Mouse (Mus musculus) embryonic facial prominence, embryonic 12.5 days (tissue): Measurements from ENCODE around the gene Yars2. TPM values are rescaled to one million over a fixed set of nuclear protein-coding genes. Genes with fewer than 3 reads are reported as not detected.

Source experiments
- ATAC-seq: fragments of 200-750 bp; cut with Nextera tagmentation; 2 replicates; pipeline ENCODE4 v1.8.0; 2017; ENCODE audit not compliant: insufficient number of reproducible peaks, insufficient read depth, low FRiP score, low TSS enrichment
- H3K27ac ChIP-seq: fragments of 300-500 bp; sonication (generic); 2 replicates; pipeline ENCODE4 v1.5.1; 2016; ENCODE audit warnings: mild to moderate bottlenecking
- H3K27me3 ChIP-seq: fragments of 300-500 bp; sonication (generic); 2 replicates; pipeline ENCODE4 v1.6.1; 2016; ENCODE audit warnings: mild to moderate bottlenecking, moderate library complexity
- H3K36me3 ChIP-seq: fragments of 300-500 bp; sonication (generic); 2 replicates; pipeline ENCODE4 v1.6.1; 2016; ENCODE audit warnings: mild to moderate bottlenecking
- H3K4me1 ChIP-seq: fragments of 300-500 bp; sonication (generic); 2 replicates; pipeline ENCODE4 v1.6.1; 2016
- H3K4me2 ChIP-seq: fragments of 300-500 bp; sonication (generic); replicated peaks from 2 replicates; pipeline ENCODE4 v1.6.1; 2016; ENCODE audit warnings: mild to moderate bottlenecking, moderate library complexity
- H3K4me3 ChIP-seq: fragments of 300-500 bp; sonication (generic); 2 replicates; pipeline ENCODE4 v1.5.1; 2016; ENCODE audit warnings: mild to moderate bottlenecking
- H3K9ac ChIP-seq: fragments of 300-500 bp; sonication (generic); 2 replicates; pipeline ENCODE4 v1.6.1; 2016; ENCODE audit warnings: mild to moderate bottlenecking, moderate library complexity
- H3K9me3 ChIP-seq: fragments of 300-500 bp; sonication (generic); 2 replicates; pipeline ENCODE4 v1.6.1; 2016; ENCODE audit warnings: mild to moderate bottlenecking, moderate library complexity
- WGBS: fragments of 180-500 bp; shearing (Covaris S2); methylation state at CpG from one replicate; pipeline ENCODE4 v1.1.7; 2016; 5-methylcytosine and 5-hydroxymethylcytosine counted together
- polyA plus RNA-seq: library from polyadenylated mRNA; unstranded; fragments of >200 nt; fragmentation: Nextera tagmentation; extraction: Ambion mirVana; gene quantifications from 2 replicates; pipeline ENCODE4 v1.2.1, GENCODE M21; 2016

The Yars2 gene
- polyA plus RNA-seq, result 47.8 and 50.4 TPM in 2 replicates

DNA sequence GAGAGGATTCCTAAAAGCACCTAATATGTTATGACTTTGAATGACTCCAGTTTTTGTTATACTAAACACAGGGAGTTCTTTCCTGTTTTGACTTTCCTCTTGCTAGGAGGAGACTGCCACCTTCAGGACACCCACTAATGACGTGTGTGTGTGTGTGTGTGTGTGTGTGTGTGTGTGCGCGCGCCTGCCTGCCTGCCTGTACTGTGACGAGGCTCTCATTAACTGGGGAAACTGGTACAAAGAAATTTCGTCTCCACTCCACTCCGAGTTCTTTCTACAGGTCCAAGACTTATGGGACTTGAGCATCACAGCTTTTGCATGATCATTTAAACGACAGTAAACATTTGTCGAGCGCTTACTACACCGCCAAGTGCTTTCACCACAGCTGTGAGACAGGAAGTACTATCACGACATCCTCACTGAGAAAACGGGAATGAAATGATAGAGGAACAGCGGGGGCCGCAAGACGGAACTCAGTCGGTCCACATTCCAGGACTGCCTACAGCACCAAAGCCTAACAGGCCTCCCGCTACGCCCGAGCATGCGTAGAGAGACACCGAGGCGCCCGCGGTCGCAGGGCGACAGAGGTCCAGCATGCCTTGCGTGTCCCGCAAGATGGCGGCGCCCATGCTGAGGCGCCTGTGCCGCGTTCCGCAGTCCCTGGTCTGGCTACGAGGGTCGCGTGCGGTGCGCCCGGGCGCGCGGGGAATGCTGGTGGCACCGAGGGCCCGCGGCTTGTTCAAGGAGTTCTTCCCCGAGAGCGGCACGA lies at the start of gene Yars2:
Yars2 (plus strand) TSS at position 597 of the 769 bp plus-strand sequence.
- peaks cover 14% of the 10 kb centered on the region for H3K4me1 ChIP-seq
- H3K27ac ChIP-seq, result peak within 1 kb of the TSS; percentile 95
- peak within 1 kb of the TSS; percentile 72 for H3K4me2 ChIP-seq
- no peaks in the 10 kb centered on the region for H3K9me3 ChIP-seq
- peak within 1 kb of the TSS; percentile 90 for H3K4me3 ChIP-seq
- peak within 1 kb of the TSS; percentile 86 for H3K9ac ChIP-seq
- peak; percentile 99 for ATAC-seq
- under 1% methylated on average over 50 of the region's 50 CpGs for WGBS
- H3K36me3 ChIP-seq, result peaks cover 11% of the 10 kb centered on the region
- H3K27me3 ChIP-seq, result no peaks in the 10 kb centered on the region

DNA sequence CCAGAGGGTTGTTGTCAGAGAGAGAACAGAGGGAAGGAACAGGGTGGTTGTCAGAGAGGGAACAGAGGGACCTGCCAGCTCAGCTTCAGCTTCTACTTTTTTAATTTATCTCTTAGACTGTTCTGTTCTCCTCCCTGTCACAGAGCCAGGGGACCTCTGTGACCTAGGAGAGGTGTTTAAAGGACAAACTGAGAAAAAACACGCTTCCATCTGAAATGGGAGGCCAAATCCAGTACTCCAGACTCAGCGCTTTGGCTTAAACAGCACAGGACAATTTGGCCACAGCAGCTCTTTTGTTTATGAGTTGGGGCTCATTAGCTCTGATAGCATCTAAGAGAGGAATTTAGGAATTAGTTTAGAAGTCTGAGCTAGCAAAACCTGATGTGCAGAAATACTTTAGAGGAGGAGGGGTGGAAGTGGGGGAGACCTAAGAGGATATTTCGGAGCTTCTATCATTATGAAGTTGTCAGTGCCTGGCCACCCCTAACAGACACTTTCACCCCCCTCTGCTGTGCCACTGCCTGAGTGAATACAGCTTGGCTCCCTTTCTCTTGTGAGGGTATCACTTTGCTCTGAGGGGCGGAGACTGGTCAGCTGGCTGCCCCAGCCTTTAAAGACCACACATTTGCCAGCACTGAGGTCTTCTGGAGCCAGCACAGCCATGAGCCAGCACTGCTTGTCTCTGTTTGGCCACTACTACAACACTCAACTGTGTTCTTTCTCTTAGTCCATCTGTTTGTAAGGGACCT lies 49.3 kb upstream of the Yars2 start:
- no peaks in the 10 kb centered on the region for H3K27me3 ChIP-seq
- H3K4me1 ChIP-seq, result no peaks in the 10 kb centered on the region
- H3K4me2 ChIP-seq, result no peak overlapping the region
- WGBS, result 32% methylated on average over 4 of the region's 4 CpGs
- H3K4me3 ChIP-seq, result no peak overlapping the region
- H3K27ac ChIP-seq, result no peak overlapping the region
- peak; percentile 56; the same call in 1 of the 2 replicates for ATAC-seq
- no peak overlapping the region for H3K9ac ChIP-seq
- no peaks in the 10 kb centered on the region for H3K9me3 ChIP-seq
- H3K36me3 ChIP-seq, result no peaks in the 10 kb centered on the region

DNA sequence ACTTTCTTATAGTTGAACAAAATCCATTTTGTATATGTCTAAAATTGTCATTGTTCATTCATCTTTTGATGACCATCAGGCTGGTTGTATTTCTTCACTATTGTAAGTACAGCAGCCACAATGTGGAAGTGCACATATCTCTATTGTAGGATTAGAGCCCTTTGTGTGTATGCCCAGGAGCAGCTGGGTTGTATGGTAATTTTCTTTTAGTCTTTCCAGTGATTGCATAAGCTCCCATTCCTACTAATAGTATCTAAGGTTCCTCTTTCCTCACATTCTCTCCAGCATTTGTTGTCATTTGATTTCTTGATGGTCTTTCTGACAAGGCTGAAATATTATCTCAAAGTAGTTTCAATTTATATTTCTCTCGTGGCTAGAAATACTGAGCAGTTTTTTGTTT lies 47.5 kb upstream of the Yars2 start:
- no peak overlapping the region for H3K4me2 ChIP-seq
- H3K4me3 ChIP-seq, result no peak overlapping the region
- no peaks in the 10 kb centered on the region for H3K36me3 ChIP-seq
- H3K4me1 ChIP-seq, result no peaks in the 10 kb centered on the region
- no peak for ATAC-seq
- H3K27ac ChIP-seq, result no peak overlapping the region
- H3K9ac ChIP-seq, result no peak overlapping the region
- H3K9me3 ChIP-seq, result no peaks in the 10 kb centered on the region
- H3K27me3 ChIP-seq, result no peaks in the 10 kb centered on the region
- WGBS, result 63% methylated on average over 1 of the region's 1 CpGs

DNA sequence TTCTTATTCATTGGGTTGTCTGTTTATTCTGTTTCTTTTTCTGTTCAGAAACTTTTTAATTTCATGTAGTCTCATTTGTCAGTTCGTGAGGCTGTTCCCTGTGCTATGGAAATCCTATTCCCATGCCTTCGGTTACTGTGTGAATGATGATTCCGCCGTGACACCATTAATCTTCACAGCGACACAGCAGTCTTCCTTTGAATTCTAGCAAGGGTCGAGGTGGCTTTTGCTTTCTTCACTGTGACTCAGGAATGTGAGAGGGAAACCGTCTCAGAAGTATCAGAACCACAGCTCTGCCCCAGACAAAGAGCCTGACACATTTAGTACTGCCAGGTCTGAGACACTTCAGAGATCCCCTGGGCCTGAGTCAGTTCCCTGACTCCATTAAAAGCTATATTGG lies 46.9 kb upstream of the Yars2 start:
- Histone ChIP-seq H3K27me3 (no peaks in the 10 kb centered on the region), H3K4me3 (no peak overlapping the region), H3K4me2 (no peak overlapping the region), H3K27ac (no peak overlapping the region), H3K36me3 (no peaks in the 10 kb centered on the region), H3K9me3 (no peaks in the 10 kb centered on the region), H3K9ac (no peak overlapping the region), H3K4me1 (no peaks in the 10 kb centered on the region)
- no peak for ATAC-seq
- 79% methylated on average over 7 of the region's 7 CpGs for WGBS

DNA sequence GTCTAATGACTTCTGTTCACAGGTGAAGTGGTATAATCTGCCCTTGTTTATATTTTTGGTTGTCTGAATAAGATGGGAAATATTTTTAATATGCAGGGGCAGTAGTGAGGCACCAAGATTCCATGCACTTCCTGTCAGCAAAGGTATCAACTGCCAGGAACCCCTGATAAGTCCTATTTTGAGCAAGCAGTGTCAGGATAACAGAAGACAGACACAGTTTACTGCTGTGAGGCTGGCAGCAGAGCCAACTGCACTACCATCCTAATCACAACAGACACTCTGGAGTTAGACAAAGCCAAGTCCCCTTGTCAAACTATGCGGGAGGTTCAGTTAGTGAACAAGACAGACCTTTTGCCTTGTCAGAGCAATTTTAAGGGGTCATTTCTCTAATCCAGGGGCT lies 46.1 kb upstream of the Yars2 start:
- Histone ChIP-seq H3K27me3 (no peaks in the 10 kb centered on the region), H3K9ac (no peak overlapping the region), H3K27ac (no peak overlapping the region), H3K36me3 (no peaks in the 10 kb centered on the region), H3K4me1 (no peaks in the 10 kb centered on the region), H3K4me2 (no peak overlapping the region), H3K4me3 (no peak overlapping the region), H3K9me3 (no peaks in the 10 kb centered on the region)
- no peak for ATAC-seq
- WGBS, result 65% methylated on average over 1 of the region's 1 CpGs

DNA sequence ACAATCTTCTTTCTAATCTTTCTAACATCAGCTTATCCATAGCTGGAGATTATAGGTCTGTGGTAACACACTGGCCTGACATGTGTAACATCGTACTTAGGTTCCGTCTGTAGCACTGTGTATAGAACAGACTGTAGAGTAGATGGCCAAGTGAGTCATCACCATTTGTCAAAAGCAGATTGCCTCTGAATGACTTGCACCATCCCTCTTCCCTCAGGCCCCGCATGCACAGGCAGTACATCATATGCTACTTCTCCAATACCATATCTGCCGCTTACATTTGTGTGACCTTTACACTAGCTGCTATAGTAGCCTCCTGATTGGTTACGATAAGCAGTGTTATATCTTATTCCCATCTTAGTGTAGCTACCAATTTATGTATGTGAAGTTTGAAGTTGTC lies 41.9 kb upstream of the Yars2 start:
- Histone ChIP-seq H3K27me3 (no peaks in the 10 kb centered on the region), H3K9me3 (no peaks in the 10 kb centered on the region), H3K4me1 (no peaks in the 10 kb centered on the region), H3K36me3 (no peaks in the 10 kb centered on the region), H3K9ac (no peak overlapping the region), H3K4me3 (no peak overlapping the region), H3K27ac (no peak overlapping the region), H3K4me2 (no peak overlapping the region)
- WGBS, result 95% methylated on average over 5 of the region's 5 CpGs
- no peak for ATAC-seq

DNA sequence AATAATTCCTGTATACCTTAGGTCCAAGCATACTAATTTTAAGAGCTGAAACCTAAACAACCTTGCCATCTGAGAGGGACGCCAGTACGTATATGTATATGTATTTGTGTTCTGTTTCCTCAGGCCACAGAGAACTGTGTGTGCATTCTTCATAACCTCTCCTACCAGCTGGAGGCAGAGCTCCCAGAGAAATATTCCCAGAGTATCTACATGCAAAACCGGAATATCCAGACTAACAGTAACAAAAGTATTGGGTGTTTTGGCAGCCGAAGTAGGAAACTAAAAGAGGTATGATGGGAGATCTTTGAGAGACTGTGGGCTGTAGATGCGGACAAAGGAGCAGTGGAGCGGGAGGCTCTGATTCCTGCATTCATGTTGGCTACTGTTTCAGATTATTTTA lies 41.3 kb upstream of the Yars2 start:
- Histone ChIP-seq H3K27me3 (no peaks in the 10 kb centered on the region), H3K4me2 (no peak overlapping the region), H3K9ac (no peak overlapping the region), H3K9me3 (no peaks in the 10 kb centered on the region), H3K4me1 (no peaks in the 10 kb centered on the region), H3K4me3 (no peak overlapping the region), H3K36me3 (no peaks in the 10 kb centered on the region), H3K27ac (no peak overlapping the region)
- ATAC-seq, result no peak
- 87% methylated on average over 6 of the region's 6 CpGs for WGBS

DNA sequence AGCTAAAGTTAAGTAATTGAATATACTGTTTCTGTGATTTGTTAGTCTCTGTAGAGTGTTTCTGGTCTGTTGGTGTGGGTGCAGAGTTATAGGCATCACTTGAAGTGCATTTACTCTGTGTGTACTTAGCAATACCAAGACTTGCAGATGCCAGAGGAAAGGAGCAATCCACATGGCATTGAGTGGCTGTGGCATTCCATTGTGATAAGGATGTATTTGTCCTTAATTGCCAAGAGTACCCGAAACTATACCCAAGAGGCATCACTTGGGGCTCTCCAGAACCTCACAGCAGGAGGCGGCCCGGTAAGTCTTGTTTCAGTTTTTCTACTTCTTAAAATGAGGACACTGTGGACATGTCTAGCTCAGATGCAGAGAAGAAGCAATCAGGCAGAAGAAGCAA lies 40.3 kb upstream of the Yars2 start:
- H3K27ac ChIP-seq, result no peak overlapping the region
- H3K4me3 ChIP-seq, result no peak overlapping the region
- ATAC-seq, result no peak
- no peaks in the 10 kb centered on the region for H3K27me3 ChIP-seq
- no peaks in the 10 kb centered on the region for H3K36me3 ChIP-seq
- no peak overlapping the region for H3K9ac ChIP-seq
- WGBS, result 80% methylated on average over 3 of the region's 3 CpGs
- no peaks in the 10 kb centered on the region for H3K4me1 ChIP-seq
- no peak overlapping the region for H3K4me2 ChIP-seq
- H3K9me3 ChIP-seq, result no peaks in the 10 kb centered on the region

DNA sequence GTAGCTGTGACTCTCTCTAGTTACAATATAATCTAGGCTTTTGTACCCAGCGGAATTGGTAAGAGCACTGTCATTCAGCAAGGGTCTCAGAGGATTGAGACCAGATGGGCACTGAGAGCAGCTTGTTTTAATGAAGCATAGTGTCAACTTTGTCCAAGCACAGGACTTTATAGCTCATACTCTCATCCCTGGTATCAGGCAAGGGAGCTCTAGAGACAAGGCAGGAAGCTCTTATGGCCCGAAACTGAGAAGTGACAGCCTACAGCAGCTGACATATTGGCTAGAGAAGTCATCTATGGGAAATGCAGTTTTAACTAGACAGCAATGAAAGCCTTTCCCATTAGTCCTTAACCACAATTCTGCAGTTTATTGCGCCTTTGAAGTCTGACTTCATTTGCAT lies 29.8 kb upstream of the Yars2 start:
- H3K4me3 ChIP-seq, result no peak overlapping the region
- H3K27me3 ChIP-seq, result no peaks in the 10 kb centered on the region
- WGBS, result 50% methylated on average over 3 of the region's 3 CpGs
- H3K4me1 ChIP-seq, result no peaks in the 10 kb centered on the region
- H3K36me3 ChIP-seq, result no peaks in the 10 kb centered on the region
- no peak overlapping the region for H3K27ac ChIP-seq
- no peak overlapping the region for H3K4me2 ChIP-seq
- H3K9me3 ChIP-seq, result no peaks in the 10 kb centered on the region
- H3K9ac ChIP-seq, result no peak overlapping the region
- no peak for ATAC-seq

DNA sequence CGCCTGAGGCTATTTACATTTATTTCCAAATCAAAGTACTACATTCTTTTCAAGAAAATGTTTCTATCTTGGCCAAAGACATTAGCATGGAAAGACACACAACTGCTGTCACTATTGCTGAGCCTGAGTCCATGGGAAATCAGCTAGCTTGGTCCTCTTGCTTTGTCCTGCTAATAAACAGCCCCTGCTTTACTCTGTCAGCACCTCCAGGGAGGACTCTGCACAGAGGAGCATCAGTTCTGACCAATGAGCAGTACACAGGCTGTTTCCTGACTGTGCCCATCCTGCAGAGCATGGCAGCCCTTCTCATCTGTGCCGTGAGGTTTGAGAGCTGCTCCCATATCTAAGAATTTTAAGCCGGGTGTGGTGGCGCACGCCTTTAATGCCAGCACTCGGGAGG lies 29.0 kb upstream of the Yars2 start:
- H3K4me3 ChIP-seq, result no peak overlapping the region
- no peak for ATAC-seq
- H3K9ac ChIP-seq, result no peak overlapping the region
- no peaks in the 10 kb centered on the region for H3K9me3 ChIP-seq
- H3K4me2 ChIP-seq, result no peak overlapping the region
- H3K36me3 ChIP-seq, result no peaks in the 10 kb centered on the region
- H3K27me3 ChIP-seq, result no peaks in the 10 kb centered on the region
- 88% methylated on average over 6 of the region's 6 CpGs for WGBS
- no peak overlapping the region for H3K27ac ChIP-seq
- H3K4me1 ChIP-seq, result no peaks in the 10 kb centered on the region

DNA sequence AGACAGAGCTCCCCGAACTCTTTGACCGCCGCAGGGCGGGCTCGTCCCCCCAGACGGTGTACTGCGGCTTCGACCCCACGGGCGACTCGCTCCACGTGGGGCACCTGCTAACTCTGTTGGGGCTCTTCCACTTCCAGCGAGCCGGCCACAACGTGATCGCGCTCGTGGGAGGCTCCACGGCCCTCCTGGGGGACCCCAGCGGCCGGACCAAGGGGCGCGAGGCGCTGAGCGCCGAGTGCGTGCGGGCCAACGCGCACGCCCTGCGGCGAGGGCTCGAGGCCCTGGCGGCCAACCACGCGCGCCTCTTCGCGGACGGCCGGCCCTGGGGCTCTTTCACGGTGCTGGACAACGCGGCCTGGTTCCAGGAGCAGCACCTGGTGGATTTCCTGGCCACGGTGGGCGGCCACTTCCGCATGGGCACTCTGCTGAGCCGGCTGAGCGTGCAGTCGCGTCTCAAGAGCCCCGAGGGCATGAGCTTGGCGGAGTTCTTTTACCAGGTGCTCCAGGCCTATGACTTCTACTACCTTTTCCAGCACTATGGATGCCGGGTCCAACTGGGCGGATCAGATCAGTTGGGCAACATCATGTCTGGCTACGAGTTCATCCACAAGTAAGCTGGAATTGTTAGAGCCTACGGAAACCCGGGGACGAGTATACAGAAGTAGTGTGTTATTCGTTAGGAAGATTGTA lies 518 bp downstream of the Yars2 start:
- H3K4me1 ChIP-seq, result peaks cover 14% of the 10 kb centered on the region
- peak overlapping the region; percentile 86 for H3K9ac ChIP-seq
- peak overlapping the region; percentile 90 for H3K4me3 ChIP-seq
- under 1% methylated on average over 61 of the region's 61 CpGs for WGBS
- no peaks in the 10 kb centered on the region for H3K27me3 ChIP-seq
- no peaks in the 10 kb centered on the region for H3K9me3 ChIP-seq
- H3K27ac ChIP-seq, result peak overlapping the region; percentile 95
- peak overlapping the region; percentile 72 for H3K4me2 ChIP-seq
- peak; percentile 85 for ATAC-seq
- peaks cover 14% of the 10 kb centered on the region for H3K36me3 ChIP-seq
